Mouse (Mus musculus): ENCODE data around the gene Slc27a1. TPM values are rescaled to one million over a fixed set of nuclear protein-coding genes. Genes with fewer than 3 reads are reported as not detected.

Gene Slc27a1
- polyA plus RNA-seq, 1 experiment = 57.5 TPM

GRCm38 (mm10) chr8:71592374-71593170 lies 23.9 kb downstream of the Slc27a1 start:
- Histone ChIP-seq H3ac (ENCODE audit: control insufficient read depth, insufficient read length, low read depth) (peak overlapping the region; percentile 96), H3K79me2 (ENCODE audit: control insufficient read depth, insufficient read depth) (peaks cover 22% of the 10 kb centered on the region), H3K79me3 (ENCODE audit: low read depth) (peaks cover 10% of the 10 kb centered on the region), H3K4me3 (ENCODE audit: insufficient read depth, poor library complexity, severe bottlenecking) (peak overlapping the region; percentile 76), H3K27me3 (ENCODE audit: control insufficient read depth, insufficient read depth, insufficient read length) (no peaks in the 10 kb centered on the region), H3K36me3 (ENCODE audit: control insufficient read depth, insufficient read depth) (peaks cover 3% of the 10 kb centered on the region)
- TF ChIP-seq CTCF (IDR thresholded peaks at IDR 0.05; ENCODE audit: control insufficient read depth, insufficient read depth, insufficient read length) (no peak), FOSL1 (IDR thresholded peaks at IDR 0.05; ENCODE audit: insufficient read depth, low read length, poor library complexity, severe bottlenecking) (no peak)

DNA sequence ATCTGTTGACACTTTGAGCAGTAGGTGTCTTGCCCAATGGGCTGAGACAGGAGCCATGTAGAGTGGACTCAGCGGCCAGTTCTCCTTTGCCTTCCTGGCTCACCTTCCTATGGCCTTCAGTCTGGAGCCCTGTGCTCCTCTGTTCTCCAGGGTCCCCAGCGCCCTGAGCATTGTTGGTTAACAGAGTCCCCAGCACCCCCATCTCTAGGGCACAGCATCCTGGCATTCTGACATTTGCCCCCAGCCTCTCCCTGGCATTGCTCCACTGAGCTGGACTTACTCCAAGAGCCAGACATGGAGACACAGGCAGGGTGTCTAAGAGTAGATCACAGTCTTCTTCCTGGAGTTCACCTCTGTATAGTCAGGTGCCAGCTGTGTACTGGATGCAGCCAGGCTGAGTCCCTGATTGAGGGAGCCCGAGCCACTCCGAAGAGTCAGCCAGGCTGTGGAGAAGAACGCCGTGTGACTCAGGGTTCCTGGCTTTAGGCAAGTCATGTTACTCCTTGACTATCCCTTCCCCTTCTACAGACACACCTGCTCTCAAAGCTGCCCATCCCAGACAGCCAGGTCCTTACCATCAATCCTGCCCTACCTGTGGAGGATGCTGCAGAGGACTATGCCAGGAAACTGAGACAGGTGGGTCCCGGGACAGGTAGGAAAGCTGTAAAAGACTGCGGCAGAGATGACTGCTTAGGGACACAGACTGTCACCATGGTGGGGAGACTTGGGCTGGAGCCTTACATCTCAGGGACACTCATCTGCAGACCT lies 25.1 kb downstream of the Slc27a1 start:
- TF ChIP-seq MAX (IDR thresholded peaks at IDR 0.05) (no peak), MYOG (IDR thresholded peaks at IDR 0.05; ENCODE audit: control insufficient read depth, extremely low read depth, insufficient read length) (no peak), CEBPB (IDR thresholded peaks at IDR 0.05; ENCODE audit: low read depth) (no peak), MYOD1 (IDR thresholded peaks at IDR 0.05; ENCODE audit: control insufficient read depth, insufficient read length, low read depth) (no peak), USF1 (IDR thresholded peaks at IDR 0.05; ENCODE audit: low read depth) (no peak), FOSL1 (IDR thresholded peaks at IDR 0.05; ENCODE audit: insufficient read depth, low read length, poor library complexity, severe bottlenecking) (no peak), CTCF (IDR thresholded peaks at IDR 0.05; ENCODE audit: control insufficient read depth, insufficient read depth, insufficient read length) (no peak)
- Histone ChIP-seq H3K79me2 (ENCODE audit: control insufficient read depth, insufficient read depth) (peaks cover 22% of the 10 kb centered on the region), H3ac (ENCODE audit: control insufficient read depth, insufficient read length, low read depth) (no peak overlapping the region), H3K36me3 (ENCODE audit: control insufficient read depth, insufficient read depth) (peaks cover 3% of the 10 kb centered on the region), H3K79me3 (ENCODE audit: low read depth) (peaks cover 10% of the 10 kb centered on the region), H3K4me3 (ENCODE audit: insufficient read depth, poor library complexity, severe bottlenecking) (no peak overlapping the region), H3K27me3 (ENCODE audit: control insufficient read depth, insufficient read depth, insufficient read length) (no peaks in the 10 kb centered on the region)

- no peak for TF ChIP-seq MAX (IDR thresholded peaks at IDR 0.05)
- TF ChIP-seq USF1 (IDR thresholded peaks at IDR 0.05; ENCODE audit: low read depth) = no peak
- no peak for TF ChIP-seq CTCF (IDR thresholded peaks at IDR 0.05; ENCODE audit: control insufficient read depth, insufficient read depth, insufficient read length)
Observed at GRCm38 (mm10) chr8:71594324-71594722, 25.6 kb downstream of the Slc27a1 start.

GRCm38 (mm10) chr8:71595862-71596261 lies 27.2 kb downstream of the Slc27a1 start:
- Histone ChIP-seq H3K79me2 (ENCODE audit: control insufficient read depth, insufficient read depth) (peaks cover 22% of the 10 kb centered on the region), H3K27me3 (ENCODE audit: control insufficient read depth, insufficient read depth, insufficient read length) (no peaks in the 10 kb centered on the region), H3K36me3 (ENCODE audit: control insufficient read depth, insufficient read depth) (peaks cover 3% of the 10 kb centered on the region), H3K4me3 (ENCODE audit: insufficient read depth, poor library complexity, severe bottlenecking) (no peak overlapping the region), H3ac (ENCODE audit: control insufficient read depth, insufficient read length, low read depth) (no peak overlapping the region), H3K79me3 (ENCODE audit: low read depth) (peaks cover 10% of the 10 kb centered on the region)
- TF ChIP-seq CTCF (IDR thresholded peaks at IDR 0.05; ENCODE audit: control insufficient read depth, insufficient read depth, insufficient read length) (peak; percentile 99), CEBPB (IDR thresholded peaks at IDR 0.05; ENCODE audit: low read depth) (no peak), MYOG (IDR thresholded peaks at IDR 0.05; ENCODE audit: control insufficient read depth, extremely low read depth, insufficient read length) (no peak), USF1 (IDR thresholded peaks at IDR 0.05; ENCODE audit: low read depth) (no peak), FOSL1 (IDR thresholded peaks at IDR 0.05; ENCODE audit: insufficient read depth, low read length, poor library complexity, severe bottlenecking) (no peak), MYOD1 (IDR thresholded peaks at IDR 0.05; ENCODE audit: control insufficient read depth, insufficient read length, low read depth) (no peak), MAX (IDR thresholded peaks at IDR 0.05) (peak; percentile 16)

More at GRCm38 (mm10) chr8:71594324-71594722, 25.6 kb downstream of the Slc27a1 start:
- H3ac ChIP-seq (ENCODE audit: control insufficient read depth, insufficient read length, low read depth) = no peak overlapping the region
- peaks cover 22% of the 10 kb centered on the region for H3K79me2 ChIP-seq (ENCODE audit: control insufficient read depth, insufficient read depth)
- peaks cover 10% of the 10 kb centered on the region for H3K79me3 ChIP-seq (ENCODE audit: low read depth)
- H3K27me3 ChIP-seq (ENCODE audit: control insufficient read depth, insufficient read depth, insufficient read length) = no peaks in the 10 kb centered on the region
- H3K36me3 ChIP-seq (ENCODE audit: control insufficient read depth, insufficient read depth) = peaks cover 3% of the 10 kb centered on the region
- no peak overlapping the region for H3K4me3 ChIP-seq (ENCODE audit: insufficient read depth, poor library complexity, severe bottlenecking)

GRCm38 (mm10) chr8:71596384-71596783 lies 27.7 kb downstream of the Slc27a1 start:
- peaks cover 22% of the 10 kb centered on the region for H3K79me2 ChIP-seq (ENCODE audit: control insufficient read depth, insufficient read depth)
- peaks cover 3% of the 10 kb centered on the region for H3K36me3 ChIP-seq (ENCODE audit: control insufficient read depth, insufficient read depth)
- peaks cover 10% of the 10 kb centered on the region for H3K79me3 ChIP-seq (ENCODE audit: low read depth)
- no peak overlapping the region for H3K4me3 ChIP-seq (ENCODE audit: insufficient read depth, poor library complexity, severe bottlenecking)
- no peak overlapping the region for H3ac ChIP-seq (ENCODE audit: control insufficient read depth, insufficient read length, low read depth)
- H3K27me3 ChIP-seq (ENCODE audit: control insufficient read depth, insufficient read depth, insufficient read length) = no peaks in the 10 kb centered on the region
- TF ChIP-seq FOSL1 (IDR thresholded peaks at IDR 0.05; ENCODE audit: insufficient read depth, low read length, poor library complexity, severe bottlenecking) = no peak

DNA sequence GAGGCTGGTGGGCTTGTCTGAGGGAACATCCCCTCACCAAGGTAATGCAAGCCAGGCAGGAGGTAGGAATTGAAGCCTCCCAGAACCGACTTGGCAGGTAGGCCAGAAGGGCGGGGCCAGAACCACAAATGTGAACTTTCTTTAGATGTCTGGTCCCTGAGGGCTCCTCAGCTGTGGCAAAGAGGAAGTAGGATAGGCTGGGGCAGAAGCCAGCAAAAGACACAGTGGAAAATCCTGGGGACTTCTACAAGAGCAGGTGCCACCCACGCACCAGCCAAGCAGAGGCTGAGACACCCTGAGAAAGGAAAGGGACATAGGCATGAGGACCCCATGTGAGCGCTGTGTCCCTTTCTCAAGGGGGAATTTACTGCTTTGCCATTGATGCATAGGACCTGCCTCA lies 28.1 kb downstream of the Slc27a1 start:
- peaks cover 22% of the 10 kb centered on the region for H3K79me2 ChIP-seq (ENCODE audit: control insufficient read depth, insufficient read depth)
- no peak overlapping the region for H3K4me3 ChIP-seq (ENCODE audit: insufficient read depth, poor library complexity, severe bottlenecking)
- TF ChIP-seq MYOD1 (IDR thresholded peaks at IDR 0.05; ENCODE audit: control insufficient read depth, insufficient read length, low read depth) = no peak
- no peak for TF ChIP-seq MYOG (IDR thresholded peaks at IDR 0.05; ENCODE audit: control insufficient read depth, extremely low read depth, insufficient read length)
- no peak for TF ChIP-seq CEBPB (IDR thresholded peaks at IDR 0.05; ENCODE audit: low read depth)
- TF ChIP-seq USF1 (IDR thresholded peaks at IDR 0.05; ENCODE audit: low read depth) = no peak
- no peak for TF ChIP-seq CTCF (IDR thresholded peaks at IDR 0.05; ENCODE audit: control insufficient read depth, insufficient read depth, insufficient read length)
- no peak for TF ChIP-seq MAX (IDR thresholded peaks at IDR 0.05)
- TF ChIP-seq FOSL1 (IDR thresholded peaks at IDR 0.05; ENCODE audit: insufficient read depth, low read length, poor library complexity, severe bottlenecking) = no peak
- peaks cover 3% of the 10 kb centered on the region for H3K36me3 ChIP-seq (ENCODE audit: control insufficient read depth, insufficient read depth)
- H3K27me3 ChIP-seq (ENCODE audit: control insufficient read depth, insufficient read depth, insufficient read length) = no peaks in the 10 kb centered on the region
- H3K79me3 ChIP-seq (ENCODE audit: low read depth) = peaks cover 10% of the 10 kb centered on the region
- no peak overlapping the region for H3ac ChIP-seq (ENCODE audit: control insufficient read depth, insufficient read length, low read depth)

Data from C2C12 (cell line).